Mouse (Mus musculus) myocyte (in vitro differentiated cells): ENCODE data around the gene Rrp1. TPM values are rescaled to one million over a fixed set of nuclear protein-coding genes. Genes with fewer than 3 reads are reported as not detected.
A peak's percentile ranks its signal among the peaks of the same experiment; 100 is the strongest.
"Not testable (repeated sequence)": the region's sequence is repeated elsewhere in the genome, so short reads cannot be mapped to it uniquely, and the experiment has no call there.

Experiments used
- H3K27me3 ChIP-seq: one replicate; pipeline ENCODE4 v1.6.1; 2011; ENCODE audit not compliant: control insufficient read depth, insufficient read depth, insufficient read length
- H3K36me3 ChIP-seq: one replicate; pipeline ENCODE4 v1.6.1; 2011; ENCODE audit not compliant: control insufficient read depth, insufficient read depth
- H3K4me2 ChIP-seq: one replicate; pipeline ENCODE4 v1.6.1; 2011; ENCODE audit warnings: low read depth, control low read depth
- H3K4me3 ChIP-seq: one replicate; pipeline ENCODE4 v1.5.1; 2011; ENCODE audit warnings: mild to moderate bottlenecking, control low read depth, moderate library complexity
- H3K79me2 ChIP-seq: one replicate; pipeline ENCODE4 v1.6.1; 2011; ENCODE audit not compliant: control insufficient read depth, insufficient read depth
- H3ac ChIP-seq: one replicate; pipeline ENCODE4 v1.6.1; 2011; ENCODE audit not compliant: control insufficient read depth, insufficient read length
- CEBPB ChIP-seq: IDR thresholded peaks from 2 replicates; pipeline ENCODE4 v1.6.1; 2011; ENCODE audit warnings: mild to moderate bottlenecking, moderate library complexity; ENCODE audit not compliant: poor library complexity, insufficient read depth, severe bottlenecking
- E2F4 ChIP-seq: IDR thresholded peaks from one replicate; pipeline ENCODE4 v1.6.1; 2011; ENCODE audit warnings: mild to moderate bottlenecking, control low read depth, moderate library complexity; ENCODE audit not compliant: insufficient read depth
- MAX ChIP-seq: IDR thresholded peaks from one replicate; pipeline ENCODE4 v1.6.1; 2011; ENCODE audit warnings: low read depth, mild to moderate bottlenecking, control low read depth
- MYOD1 ChIP-seq, 3 experiments: IDR thresholded peaks; one replicate each; pipeline ENCODE4 v1.6.1; 2011; ENCODE audit warnings: control low read depth in 2 of 3, low read depth in 2 of 3, mild to moderate bottlenecking in 2 of 3, moderate library complexity in 1 of 3; ENCODE audit not compliant: insufficient read length in 2 of 3, control insufficient read depth in 1 of 3
- MYOG ChIP-seq, 3 experiments: IDR thresholded peaks; one replicate each; pipeline ENCODE4 v1.6.1; 2011; ENCODE audit warnings: control low read depth in 2 of 3, low read depth in 2 of 3, mild to moderate bottlenecking in 2 of 3; ENCODE audit not compliant: insufficient read length in 2 of 3, control insufficient read depth in 1 of 3, insufficient read depth in 1 of 3
- POLR2A ChIP-seq: IDR thresholded peaks from one replicate; pipeline ENCODE4 v1.6.1; 2011; ENCODE audit warnings: low read depth, mild to moderate bottlenecking, control low read depth, moderate library complexity; ENCODE audit not compliant: insufficient read length
- POLR2AphosphoS2 ChIP-seq: IDR thresholded peaks from one replicate; pipeline ENCODE4 v1.6.1; 2011; ENCODE audit warnings: low read depth, control low read depth; ENCODE audit not compliant: insufficient read length
- REST ChIP-seq: IDR thresholded peaks from one replicate; pipeline ENCODE4 v1.6.1; 2011; ENCODE audit warnings: mild to moderate bottlenecking, control low read depth, moderate library complexity; ENCODE audit not compliant: insufficient read depth, insufficient read length
- SRF ChIP-seq: IDR thresholded peaks from one replicate; pipeline ENCODE4 v1.6.1; 2011; ENCODE audit warnings: low read depth; ENCODE audit not compliant: control insufficient read depth, insufficient read length
- TCF12 ChIP-seq: IDR thresholded peaks from one replicate; pipeline ENCODE4 v1.6.1; 2011; ENCODE audit warnings: mild to moderate bottlenecking, control low read depth; ENCODE audit not compliant: poor library complexity, insufficient read depth, severe bottlenecking
- TCF3 ChIP-seq: IDR thresholded peaks from one replicate; pipeline ENCODE4 v1.6.1; 2011; ENCODE audit warnings: low read depth, control low read depth; ENCODE audit not compliant: insufficient read length
- USF1 ChIP-seq: IDR thresholded peaks from one replicate; pipeline ENCODE4 v1.6.1; 2011; ENCODE audit warnings: low read depth, mild to moderate bottlenecking, control low read depth, moderate library complexity
- polyA plus RNA-seq: library from polyadenylated mRNA; unstranded; fragments of >200 nt; fragmentation: generic; extraction: Trizol; gene quantifications from one replicate; pipeline ENCODE4 v1.2.1, GENCODE M21; 2012; ENCODE audit warnings: missing spikeins

Gene Rrp1
- polyA plus RNA-seq, 1 experiment, result 180 TPM

- H3K27me3 ChIP-seq, result peaks cover 4% of the 10 kb centered on the region
- TF ChIP-seq CEBPB (peak; percentile 45; the same call in 1 of the 2 replicates), USF1 (no peak), MYOD1 (IDR thresholded peaks at IDR 0.05; ENCODE audit: control insufficient read depth in 1 of 3, insufficient read length in 2 of 3, low read depth in 2 of 3) (peak in 1 of 3 experiments; percentile 16)
- H3K4me2 ChIP-seq, result no peak overlapping the region
Measured at GRCm38 (mm10) chr10:78360290-78360711, 52.5 kb downstream of the Rrp1 start.

DNA sequence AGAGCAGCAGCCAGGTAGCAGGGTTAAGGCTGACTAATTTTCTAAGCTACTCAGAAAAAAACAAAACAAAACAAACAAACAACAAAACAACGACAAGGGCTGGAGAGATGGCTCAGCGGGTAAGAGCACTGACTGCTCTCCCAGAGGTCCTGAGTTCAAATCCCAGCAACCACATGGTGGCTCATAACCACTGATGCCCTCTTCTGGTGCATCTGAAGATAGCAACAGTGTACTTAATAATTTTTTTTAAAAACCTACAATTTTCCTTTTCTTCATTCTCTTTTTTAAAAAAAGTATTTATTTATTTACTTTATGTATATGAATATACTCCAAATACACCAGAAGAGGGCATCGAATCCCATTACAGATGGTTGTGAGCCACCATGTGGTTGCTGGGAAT, 53.8 kb downstream of the Rrp1 start:
- not testable (repeated sequence) for H3K79me2 ChIP-seq, H3K4me2 ChIP-seq, H3K4me3 ChIP-seq, H3ac ChIP-seq, H3K27me3 ChIP-seq, H3K36me3 ChIP-seq

More at GRCm38 (mm10) chr10:78360290-78360711, 52.5 kb downstream of the Rrp1 start:
- H3K36me3 ChIP-seq, result no peaks in the 10 kb centered on the region
- no peaks in the 10 kb centered on the region for H3K79me2 ChIP-seq
- H3ac ChIP-seq, result no peak overlapping the region
- H3K4me3 ChIP-seq, result no peak overlapping the region

DNA sequence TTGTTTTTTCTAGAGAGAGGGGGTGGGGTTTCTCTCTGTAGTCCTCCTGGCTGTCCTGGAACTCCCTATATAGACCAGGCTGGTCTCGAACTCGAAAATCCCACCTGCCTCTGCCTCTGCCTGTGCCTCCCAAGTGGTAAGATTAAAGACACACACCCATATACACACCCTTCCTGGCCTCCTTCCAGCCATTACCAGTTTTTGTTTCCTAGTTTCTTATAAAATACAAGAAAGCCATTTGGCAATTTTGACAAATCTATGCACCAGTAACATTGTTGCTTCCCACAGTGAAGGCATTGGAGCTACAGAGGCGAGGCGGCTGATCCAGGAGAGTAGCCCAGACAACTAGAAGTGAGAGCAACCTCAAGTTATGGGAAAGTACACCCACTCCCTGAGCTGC, 54.6 kb downstream of the Rrp1 start:
- TF ChIP-seq USF1 (no peak), POLR2A (no peak), MYOD1 (IDR thresholded peaks at IDR 0.05; ENCODE audit: control insufficient read depth in 1 of 3, insufficient read length in 2 of 3, low read depth in 2 of 3) (no peak), MYOG (IDR thresholded peaks at IDR 0.05; ENCODE audit: control insufficient read depth in 1 of 3, insufficient read depth in 1 of 3, insufficient read length in 2 of 3, low read depth in 2 of 3) (no peak), E2F4 (no peak), CEBPB (no peak), MAX (no peak), SRF (no peak), TCF3 (no peak), POLR2AphosphoS2 (no peak), REST (no peak), TCF12 (no peak)
- no peaks in the 10 kb centered on the region for H3K36me3 ChIP-seq
- no peak overlapping the region for H3K4me3 ChIP-seq
- peaks cover 4% of the 10 kb centered on the region for H3K27me3 ChIP-seq
- no peak overlapping the region for H3K4me2 ChIP-seq
- H3K79me2 ChIP-seq, result no peaks in the 10 kb centered on the region
- H3ac ChIP-seq, result no peak overlapping the region

GRCm38 (mm10) chr10:78357742-78358141, 55.1 kb downstream of the Rrp1 start:
- H3K27me3 ChIP-seq, result no peaks in the 10 kb centered on the region
- H3K4me3 ChIP-seq, result no peak overlapping the region
- TF ChIP-seq MYOD1 (IDR thresholded peaks at IDR 0.05; ENCODE audit: control insufficient read depth in 1 of 3, insufficient read length in 2 of 3, low read depth in 2 of 3), result peak in 1 of 3 experiments; percentile 9
- no peak for TF ChIP-seq POLR2AphosphoS2
- no peak overlapping the region for H3ac ChIP-seq
- no peaks in the 10 kb centered on the region for H3K36me3 ChIP-seq
- H3K79me2 ChIP-seq, result no peaks in the 10 kb centered on the region
- H3K4me2 ChIP-seq, result no peak overlapping the region

GRCm38 (mm10) chr10:78355931-78356593, 56.8 kb downstream of the Rrp1 start:
- Histone ChIP-seq H3K79me2 (peaks cover 4% of the 10 kb centered on the region), H3K4me3 (no peak overlapping the region), H3K27me3 (no peaks in the 10 kb centered on the region), H3K36me3 (no peaks in the 10 kb centered on the region), H3ac (no peak overlapping the region), H3K4me2 (no peak overlapping the region)
- TF ChIP-seq MAX, result no peak
- TF ChIP-seq E2F4, result no peak
- no peak for TF ChIP-seq MYOD1 (IDR thresholded peaks at IDR 0.05; ENCODE audit: control insufficient read depth in 1 of 3, insufficient read length in 2 of 3, low read depth in 2 of 3)
- no peak for TF ChIP-seq TCF12
- TF ChIP-seq TCF3, result no peak
- TF ChIP-seq REST, result no peak
- no peak for TF ChIP-seq MYOG (IDR thresholded peaks at IDR 0.05; ENCODE audit: control insufficient read depth in 1 of 3, insufficient read depth in 1 of 3, insufficient read length in 2 of 3, low read depth in 2 of 3)
- TF ChIP-seq POLR2A, result no peak
- no peak for TF ChIP-seq CEBPB
- no peak for TF ChIP-seq SRF
- TF ChIP-seq USF1, result no peak
- no peak for TF ChIP-seq POLR2AphosphoS2

GRCm38 (mm10) chr10:78353196-78353595, 59.6 kb downstream of the Rrp1 start:
- Histone ChIP-seq H3K27me3 (no peaks in the 10 kb centered on the region), H3ac (no peak overlapping the region), H3K36me3 (no peaks in the 10 kb centered on the region), H3K4me3 (peak overlapping the region; percentile 36), H3K79me2 (peaks cover 6% of the 10 kb centered on the region), H3K4me2 (no peak overlapping the region)
- no peak for TF ChIP-seq TCF12
